Mouse (Mus musculus) liver, embryonic 11.5 days (tissue): ENCODE measurements around the gene Gsdme. TPM values are rescaled to one million over a fixed set of nuclear protein-coding genes. Genes with fewer than 3 reads are reported as not detected.
A peak's percentile ranks its signal among the peaks of the same experiment; 100 is the strongest.

Experiments
- ATAC-seq: fragments of 200-750 bp; cut with Nextera tagmentation; replicated peaks from 2 replicates; pipeline ENCODE4 v1.8.0; 2017; ENCODE audit warnings: moderate number of reproducible peaks, mild to moderate bottlenecking, moderate TSS enrichment, moderate library complexity; ENCODE audit not compliant: low FRiP score
- DNase-seq: peaks from one replicate; pipeline ENCODE4 v3.0.0-alpha.2; 2017; ENCODE audit warnings: low spot score
- H3K27ac ChIP-seq: fragments of 300-500 bp; sonication (generic); 2 replicates; pipeline ENCODE4 v1.5.1; 2014; ENCODE audit warnings: mild to moderate bottlenecking, low read depth, low read length, control low read depth
- H3K27me3 ChIP-seq: fragments of 300-500 bp; sonication (generic); replicated peaks from 2 replicates; pipeline ENCODE4 v1.6.1; 2014; ENCODE audit warnings: low read length, mixed read lengths; ENCODE audit not compliant: control insufficient read depth, insufficient read depth
- H3K36me3 ChIP-seq: fragments of 300-500 bp; sonication (generic); 2 replicates; pipeline ENCODE4 v1.6.1; 2014; ENCODE audit warnings: mild to moderate bottlenecking, low read length, moderate library complexity, mixed read lengths; ENCODE audit not compliant: control insufficient read depth, insufficient read depth
- H3K4me1 ChIP-seq: fragments of 300-500 bp; sonication (generic); replicated peaks from 2 replicates; pipeline ENCODE4 v1.6.1; 2014; ENCODE audit warnings: low read length, mixed read lengths; ENCODE audit not compliant: control insufficient read depth, insufficient read depth
- H3K4me2 ChIP-seq: fragments of 300-500 bp; sonication (generic); 2 replicates; pipeline ENCODE4 v1.6.1; 2014; ENCODE audit warnings: mild to moderate bottlenecking, control low read depth, moderate library complexity
- H3K4me3 ChIP-seq: fragments of 300-500 bp; sonication (generic); 2 replicates; pipeline ENCODE4 v1.5.1; 2014; ENCODE audit warnings: low read depth, low read length, control low read depth
- H3K9ac ChIP-seq: fragments of 300-500 bp; sonication (generic); 2 replicates; pipeline ENCODE4 v1.6.1; 2014; ENCODE audit warnings: low read depth, low read length, control low read depth
- H3K9me3 ChIP-seq: fragments of 300-500 bp; sonication (generic); 2 replicates; pipeline ENCODE4 v1.6.1; 2016; ENCODE audit warnings: low read length, inconsistent platforms, mixed read lengths; ENCODE audit not compliant: control insufficient read depth
- WGBS: fragments of 180-500 bp; shearing (Covaris S2); extraction: QIAGEN DNeasy Blood & Tissue Kit; methylation state at CpG from one replicate; pipeline ENCODE4 v1.1.7; 2014; 5-methylcytosine and 5-hydroxymethylcytosine counted together
- polyA plus RNA-seq: library from polyadenylated mRNA; unstranded; fragments of >200 nt; fragmentation: Nextera tagmentation; extraction: Ambion mirVana; gene quantifications from 2 replicates; pipeline ENCODE4 v1.2.1, GENCODE M21; 2014

Gene Gsdme
- polyA plus RNA-seq = 28.6 and 30.2 TPM in 2 replicates

GRCm38 (mm10) chr6:50263670-50264069, at the start of gene Gsdme:
TSS of gene Gsdme (minus strand) at chr6:50263862.
- Histone ChIP-seq H3K9me3 (no peaks in the 10 kb centered on the region), H3K4me2 (no peak within 1 kb of the TSS), H3K27me3 (peaks cover 9% of the 10 kb centered on the region; the same call in 1 of the 2 replicates), H3K4me1 (0 out of 2 replicates have a peak, but pooled peaks cover 2% of the 10 kb centered on the region), H3K4me3 (no peak within 1 kb of the TSS), H3K9ac (no peak within 1 kb of the TSS), H3K36me3 (no peaks in the 10 kb centered on the region), H3K27ac (no peak within 1 kb of the TSS)
- ATAC-seq = no peak
- WGBS = 65% methylated on average over 6 of the region's 6 CpGs
- no peak for DNase-seq

- H3K36me3 ChIP-seq = no peaks in the 10 kb centered on the region
- no peak overlapping the region for H3K9ac ChIP-seq
- ATAC-seq (peak; percentile 53; the same call in 1 of the 2 replicates), DNase-seq (peak; percentile 60)
- H3K4me3 ChIP-seq = no peak overlapping the region
- no peaks in the 10 kb centered on the region for H3K4me1 ChIP-seq
- H3K27ac ChIP-seq = no peak overlapping the region
- no peaks in the 10 kb centered on the region for H3K27me3 ChIP-seq
- WGBS = 45% methylated on average over 4 of the region's 4 CpGs
- H3K9me3 ChIP-seq = no peaks in the 10 kb centered on the region
- no peak overlapping the region for H3K4me2 ChIP-seq
Observed at GRCm38 (mm10) chr6:50312647-50313046, 49.0 kb upstream of the Gsdme start.

GRCm38 (mm10) chr6:50309019-50309418, 45.4 kb upstream of the Gsdme start:
- Histone ChIP-seq H3K4me2 (no peak overlapping the region), H3K36me3 (no peaks in the 10 kb centered on the region), H3K27ac (no peak overlapping the region), H3K4me1 (no peaks in the 10 kb centered on the region), H3K9ac (no peak overlapping the region), H3K9me3 (no peaks in the 10 kb centered on the region), H3K4me3 (no peak overlapping the region), H3K27me3 (no peaks in the 10 kb centered on the region)
- ATAC-seq = no peak
- DNase-seq = peak; percentile 46
- 46% methylated on average over 6 of the region's 6 CpGs for WGBS

- DNase-seq = no peak
- Histone ChIP-seq H3K36me3 (no peaks in the 10 kb centered on the region), H3K27me3 (no peaks in the 10 kb centered on the region), H3K9ac (no peak overlapping the region), H3K4me3 (no peak overlapping the region), H3K4me2 (no peak overlapping the region), H3K4me1 (no peaks in the 10 kb centered on the region), H3K9me3 (no peaks in the 10 kb centered on the region), H3K27ac (no peak overlapping the region)
- 69% methylated on average over 4 of the region's 4 CpGs for WGBS
- no peak for ATAC-seq
Observed at GRCm38 (mm10) chr6:50306625-50307024, 43.0 kb upstream of the Gsdme start.

- ATAC-seq = no peak
- peak; percentile 47 for DNase-seq
- Histone ChIP-seq H3K27me3 (no peaks in the 10 kb centered on the region), H3K27ac (no peak overlapping the region), H3K9me3 (no peaks in the 10 kb centered on the region), H3K4me1 (no peaks in the 10 kb centered on the region), H3K4me3 (no peak overlapping the region), H3K36me3 (no peaks in the 10 kb centered on the region), H3K9ac (no peak overlapping the region), H3K4me2 (no peak overlapping the region)
- 53% methylated on average over 4 of the region's 4 CpGs for WGBS
Observed at GRCm38 (mm10) chr6:50304949-50305491, 41.4 kb upstream of the Gsdme start.

- H3K4me2 ChIP-seq = no peak overlapping the region
- H3K4me3 ChIP-seq = no peak overlapping the region
- H3K9me3 ChIP-seq = no peaks in the 10 kb centered on the region
- DNase-seq = no peak
- 92% methylated on average over 7 of the region's 7 CpGs for WGBS
- no peaks in the 10 kb centered on the region for H3K36me3 ChIP-seq
- no peaks in the 10 kb centered on the region for H3K27me3 ChIP-seq
- H3K4me1 ChIP-seq = no peaks in the 10 kb centered on the region
- no peak for ATAC-seq
- H3K9ac ChIP-seq = no peak overlapping the region
- H3K27ac ChIP-seq = no peak overlapping the region
Observed at GRCm38 (mm10) chr6:50301121-50301520, 37.5 kb upstream of the Gsdme start.

- Histone ChIP-seq H3K4me3 (no peak overlapping the region), H3K9ac (no peak overlapping the region), H3K27ac (no peak overlapping the region), H3K9me3 (no peaks in the 10 kb centered on the region), H3K36me3 (no peaks in the 10 kb centered on the region), H3K27me3 (no peaks in the 10 kb centered on the region), H3K4me1 (0 out of 2 replicates have a peak, but pooled peaks cover 3% of the 10 kb centered on the region), H3K4me2 (no peak overlapping the region)
- ATAC-seq (no peak), DNase-seq (no peak)
- WGBS = 79% methylated on average over 6 of the region's 6 CpGs
Observed at GRCm38 (mm10) chr6:50300622-50301021, 37.0 kb upstream of the Gsdme start.

- ATAC-seq (no peak), DNase-seq (no peak)
- no peak overlapping the region for H3K27ac ChIP-seq
- no peaks in the 10 kb centered on the region for H3K9me3 ChIP-seq
- 77% methylated on average over 7 of the region's 7 CpGs for WGBS
- H3K9ac ChIP-seq = no peak overlapping the region
- no peak overlapping the region for H3K4me2 ChIP-seq
- no peak overlapping the region for H3K4me3 ChIP-seq
- H3K4me1 ChIP-seq = 0 out of 2 replicates have a peak, but pooled peaks cover 3% of the 10 kb centered on the region
- no peaks in the 10 kb centered on the region for H3K27me3 ChIP-seq
- H3K36me3 ChIP-seq = no peaks in the 10 kb centered on the region
Observed at GRCm38 (mm10) chr6:50299071-50299470, 35.4 kb upstream of the Gsdme start.

- Histone ChIP-seq H3K4me3 (no peak overlapping the region), H3K27me3 (no peaks in the 10 kb centered on the region), H3K27ac (no peak overlapping the region), H3K9me3 (no peaks in the 10 kb centered on the region), H3K9ac (no peak overlapping the region), H3K4me1 (0 out of 2 replicates have a peak, but pooled peaks cover 3% of the 10 kb centered on the region), H3K36me3 (no peaks in the 10 kb centered on the region), H3K4me2 (no peak overlapping the region)
- no peak for DNase-seq
- 88% methylated on average over 9 of the region's 9 CpGs for WGBS
- ATAC-seq = no peak
Observed at GRCm38 (mm10) chr6:50297671-50298070, 34.0 kb upstream of the Gsdme start.
